Mouse (Mus musculus) limb, embryonic 11.5 days (tissue): ENCODE results near the gene Col4a4. TPM values are rescaled to one million over a fixed set of nuclear protein-coding genes. Genes with fewer than 3 reads are reported as not detected.

Experiments used
- ATAC-seq: fragments of 200-750 bp; cut with Nextera tagmentation; 2 replicates; pipeline ENCODE4 v1.8.0; 2017; ENCODE audit warnings: low read depth; ENCODE audit not compliant: insufficient number of reproducible peaks, low FRiP score, low TSS enrichment
- DNase-seq: peaks from one replicate; pipeline ENCODE4 v3.0.0-alpha.2; 2015; ENCODE audit warnings: low spot score
- H3K27ac ChIP-seq: fragments of 300-500 bp; sonication (generic); replicated peaks from 2 replicates; pipeline ENCODE4 v1.5.1; 2014; ENCODE audit warnings: low read depth, mild to moderate bottlenecking, low read length
- H3K27me3 ChIP-seq: fragments of 300-500 bp; sonication (generic); 2 replicates; pipeline ENCODE4 v1.6.1; 2014; ENCODE audit warnings: mild to moderate bottlenecking, low read length, mixed read lengths; ENCODE audit not compliant: control insufficient read depth, insufficient read depth
- H3K36me3 ChIP-seq: fragments of 300-500 bp; sonication (generic); 2 replicates; pipeline ENCODE4 v1.6.1; 2014; ENCODE audit warnings: mild to moderate bottlenecking, low read length, moderate library complexity, mixed read lengths; ENCODE audit not compliant: control insufficient read depth, insufficient read depth
- H3K4me1 ChIP-seq: fragments of 300-500 bp; sonication (generic); 2 replicates; pipeline ENCODE4 v1.6.1; 2014; ENCODE audit warnings: low read length, mixed read lengths; ENCODE audit not compliant: control insufficient read depth, insufficient read depth
- H3K4me2 ChIP-seq: fragments of 300-500 bp; sonication (generic); 2 replicates; pipeline ENCODE4 v1.6.1; 2014; ENCODE audit warnings: low read depth, mild to moderate bottlenecking, moderate library complexity; ENCODE audit not compliant: severe bottlenecking
- H3K4me3 ChIP-seq: fragments of 300-500 bp; sonication (generic); 2 replicates; pipeline ENCODE4 v1.5.1; 2014; ENCODE audit warnings: low read depth, low read length
- H3K9ac ChIP-seq: fragments of 300-500 bp; sonication (generic); 2 replicates; pipeline ENCODE4 v1.6.1; 2014; ENCODE audit warnings: mild to moderate bottlenecking, low read length
- H3K9me3 ChIP-seq: fragments of 300-500 bp; sonication (generic); 2 replicates; pipeline ENCODE4 v1.6.1; 2016; ENCODE audit warnings: low read length; ENCODE audit not compliant: control insufficient read depth
- WGBS: fragments of 180-500 bp; shearing (Covaris S2); extraction: QIAGEN DNeasy Blood & Tissue Kit; methylation state at CpG from one replicate; pipeline ENCODE4 v1.1.7; 2014; 5-methylcytosine and 5-hydroxymethylcytosine counted together
- polyA plus RNA-seq: library from polyadenylated mRNA; unstranded; fragments of >200 nt; fragmentation: Nextera tagmentation; extraction: Ambion mirVana; gene quantifications from 2 replicates; pipeline ENCODE4 v1.2.1, GENCODE M21; 2014

Col4a4 gene
- polyA plus RNA-seq, 1 experiment from 2014 or later, result 0.03 TPM

GRCm38 (mm10) chr1:82624934-82625333 lies 38.3 kb upstream of the Col4a4 start:
- Histone ChIP-seq H3K4me1 (no peaks in the 10 kb centered on the region), H3K27me3 (no peaks in the 10 kb centered on the region), H3K36me3 (no peaks in the 10 kb centered on the region), H3K27ac (no peak overlapping the region), H3K4me2 (no peak overlapping the region), H3K4me3 (no peak overlapping the region), H3K9ac (no peak overlapping the region), H3K9me3 (no peaks in the 10 kb centered on the region)
- no peak for DNase-seq
- ATAC-seq, result no peak
- WGBS, result 78% methylated on average over 6 of the region's 6 CpGs

GRCm38 (mm10) chr1:82619981-82620380 lies 33.3 kb upstream of the Col4a4 start:
- DNase-seq, result no peak

GRCm38 (mm10) chr1:82618592-82618991 lies 31.9 kb upstream of the Col4a4 start:
- Histone ChIP-seq H3K36me3 (no peaks in the 10 kb centered on the region), H3K4me2 (no peak overlapping the region), H3K9me3 (no peaks in the 10 kb centered on the region), H3K9ac (no peak overlapping the region), H3K4me3 (no peak overlapping the region), H3K27ac (no peak overlapping the region), H3K27me3 (no peaks in the 10 kb centered on the region), H3K4me1 (no peaks in the 10 kb centered on the region)
- 83% methylated on average over 5 of the region's 5 CpGs for WGBS
- no peak for DNase-seq
- ATAC-seq, result no peak

More at GRCm38 (mm10) chr1:82619981-82620380, 33.3 kb upstream of the Col4a4 start:
- H3K27me3 ChIP-seq, result no peaks in the 10 kb centered on the region
- no peak for ATAC-seq
- no peak overlapping the region for H3K4me2 ChIP-seq
- no peak overlapping the region for H3K9ac ChIP-seq
- 91% methylated on average over 5 of the region's 5 CpGs for WGBS
- no peak overlapping the region for H3K27ac ChIP-seq
- H3K36me3 ChIP-seq, result no peaks in the 10 kb centered on the region
- H3K9me3 ChIP-seq, result no peaks in the 10 kb centered on the region
- no peak overlapping the region for H3K4me3 ChIP-seq
- H3K4me1 ChIP-seq, result no peaks in the 10 kb centered on the region

GRCm38 (mm10) chr1:82618001-82618400 lies 31.4 kb upstream of the Col4a4 start:
- H3K4me2 ChIP-seq, result no peak overlapping the region
- ATAC-seq (no peak), DNase-seq (no peak)
- H3K4me3 ChIP-seq, result no peak overlapping the region
- H3K9ac ChIP-seq, result no peak overlapping the region
- H3K4me1 ChIP-seq, result no peaks in the 10 kb centered on the region
- H3K9me3 ChIP-seq, result no peaks in the 10 kb centered on the region
- H3K27me3 ChIP-seq, result no peaks in the 10 kb centered on the region
- WGBS, result 72% methylated on average over 5 of the region's 5 CpGs
- H3K27ac ChIP-seq, result no peak overlapping the region
- H3K36me3 ChIP-seq, result no peaks in the 10 kb centered on the region

- DNase-seq, result no peak
Measured at GRCm38 (mm10) chr1:82612061-82612660, 25.5 kb upstream of the Col4a4 start.

GRCm38 (mm10) chr1:82608646-82609262 lies 22.1 kb upstream of the Col4a4 start:
- H3K36me3 ChIP-seq, result no peaks in the 10 kb centered on the region
- H3K27ac ChIP-seq, result no peak overlapping the region
- WGBS, result 86% methylated on average over 9 of the region's 9 CpGs
- H3K9ac ChIP-seq, result no peak overlapping the region
- H3K4me3 ChIP-seq, result no peak overlapping the region
- DNase-seq (no peak), ATAC-seq (no peak)
- H3K9me3 ChIP-seq, result no peaks in the 10 kb centered on the region
- H3K4me1 ChIP-seq, result no peaks in the 10 kb centered on the region
- H3K4me2 ChIP-seq, result no peak overlapping the region
- H3K27me3 ChIP-seq, result no peaks in the 10 kb centered on the region

More at GRCm38 (mm10) chr1:82612061-82612660, 25.5 kb upstream of the Col4a4 start:
- no peak for ATAC-seq
- no peak overlapping the region for H3K4me2 ChIP-seq
- H3K4me3 ChIP-seq, result no peak overlapping the region
- H3K36me3 ChIP-seq, result no peaks in the 10 kb centered on the region
- no peak overlapping the region for H3K9ac ChIP-seq
- H3K27ac ChIP-seq, result no peak overlapping the region
- no peaks in the 10 kb centered on the region for H3K4me1 ChIP-seq
- H3K9me3 ChIP-seq, result no peaks in the 10 kb centered on the region
- WGBS, result 63% methylated on average over 9 of the region's 9 CpGs
- H3K27me3 ChIP-seq, result no peaks in the 10 kb centered on the region

- H3K4me1 ChIP-seq, result no peaks in the 10 kb centered on the region
- DNase-seq (no peak), ATAC-seq (no peak)
- no peaks in the 10 kb centered on the region for H3K27me3 ChIP-seq
- WGBS, result 92% methylated on average over 7 of the region's 7 CpGs
- H3K9me3 ChIP-seq, result no peaks in the 10 kb centered on the region
- no peak overlapping the region for H3K4me2 ChIP-seq
- H3K9ac ChIP-seq, result no peak overlapping the region
- no peak overlapping the region for H3K4me3 ChIP-seq
- H3K36me3 ChIP-seq, result no peaks in the 10 kb centered on the region
- no peak overlapping the region for H3K27ac ChIP-seq
Measured at GRCm38 (mm10) chr1:82605856-82606255, 19.2 kb upstream of the Col4a4 start.

- ATAC-seq (no peak), DNase-seq (no peak)
- WGBS, result 94% methylated on average over 7 of the region's 7 CpGs
Measured at GRCm38 (mm10) chr1:82605347-82605746, 18.7 kb upstream of the Col4a4 start.

More at GRCm38 (mm10) chr1:82605347-82605746, 18.7 kb upstream of the Col4a4 start:
- Histone ChIP-seq H3K27ac (no peak overlapping the region), H3K27me3 (no peaks in the 10 kb centered on the region), H3K4me1 (no peaks in the 10 kb centered on the region), H3K4me2 (no peak overlapping the region), H3K9ac (no peak overlapping the region), H3K4me3 (no peak overlapping the region), H3K36me3 (no peaks in the 10 kb centered on the region), H3K9me3 (no peaks in the 10 kb centered on the region)
